Comparison of ENCODE assay signal across 9 mouse cellular contexts in genomic region chr2:76929718-76930117, GRCm38 (mm10). TPM values are rescaled to one million over a fixed set of nuclear protein-coding genes. Genes with fewer than 3 reads are reported as not detected.
DNase-seq lines count a peak whose midpoint lies in the region; ATAC-seq and TF ChIP-seq lines count a peak whose summit lies in the region.
"Had no signal": no experiment of that assay in that cellular context is flagged by ENCODE, and none has a peak within 500 bp of the region (broad histone marks: within the 10 kb centered on the region; RNA-seq: fewer than 3 reads in every experiment).

No protein-coding gene starts in this region.

- H3K27me3 ChIP-seq in MEL (ENCODE audit: control insufficient read depth in 1 of 2, insufficient read depth in 2 of 2, low read length in 2 of 2) = no peaks in the 10 kb centered on the region
- H3K27me3 ChIP-seq in stomach, postnatal 0 days (ENCODE audit: control insufficient read depth, insufficient read depth, low read length) = no peaks in the 10 kb centered on the region
- H3K27me3 ChIP-seq: hindbrain, embryonic 15.5 days had no signal

- no peaks in the 10 kb centered on the region for H3K9me3 ChIP-seq in MEL (replicated peaks; ENCODE audit: insufficient read depth, low read length)
- H3K9me3 ChIP-seq in stomach, postnatal 0 days (ENCODE audit: control insufficient read depth, low read length) = no peaks in the 10 kb centered on the region
- H3K9me3 ChIP-seq: hindbrain, embryonic 15.5 days had no signal

- DNase-seq in cerebellum, adult 11 months = peak; percentile 56
- DNase-seq in MEL (ENCODE audit: low read depth, low spot score) = peak; percentile 69
- peak; percentile 68 for DNase-seq in cerebellum, adult 9-11 months
- DNase-seq in frontal cortex, postnatal 36 days (ENCODE audit: low spot score in 2 of 2) = peak; percentile 54 to 80
- peak; percentile 64 to 77 for DNase-seq in layer of hippocampus, adult 18-20 months (ENCODE audit: low spot score in 2 of 2)
- DNase-seq in lung, postnatal 10 days = peak; percentile 80
- peak; percentile 59 for DNase-seq in stomach, postnatal 0 days (ENCODE audit: low spot score)

- H3K36me3 ChIP-seq in MEL (ENCODE audit: control insufficient read depth in 1 of 2, insufficient read depth in 2 of 2, low read length in 2 of 2) = no peaks in the 10 kb centered on the region
- no peaks in the 10 kb centered on the region for H3K36me3 ChIP-seq in stomach, postnatal 0 days (ENCODE audit: control insufficient read depth, insufficient read depth, low read length)
- H3K36me3 ChIP-seq: hindbrain, embryonic 15.5 days had no signal

- H3K4me2 ChIP-seq in stomach, postnatal 0 days (replicated peaks; ENCODE audit: low read depth) = no peak overlapping the region
- H3K4me2 ChIP-seq: hindbrain, embryonic 15.5 days had no signal

- no peak overlapping the region for H3K4me3 ChIP-seq in MEL (ENCODE audit: control insufficient read depth in 1 of 2, insufficient read depth in 1 of 2, low read depth in 2 of 2, low read length in 2 of 2)
- H3K4me3 ChIP-seq in stomach, postnatal 0 days (ENCODE audit: low read depth, low read length) = no peak overlapping the region
- H3K4me3 ChIP-seq: hindbrain, embryonic 15.5 days had no signal

- TF ChIP-seq EP300 in MEL (IDR thresholded peaks at IDR 0.05; ENCODE audit: low read depth in 1 of 2, low read length in 2 of 2) = no peak
- TF ChIP-seq EP300 in stomach, postnatal 0 days (optimal IDR thresholded peaks at IDR 0.05) = no peak

- H3K27ac ChIP-seq in MEL (ENCODE audit: control insufficient read depth, low read depth, low read length) = no peak overlapping the region
- no peak overlapping the region for H3K27ac ChIP-seq in stomach, postnatal 0 days (replicated peaks)
- H3K27ac ChIP-seq: hindbrain, embryonic 15.5 days had no signal

- H3K4me1 ChIP-seq in MEL (ENCODE audit: control insufficient read depth in 1 of 2, insufficient read depth in 2 of 2, low read length in 2 of 2) = peaks cover 0 to 3% of the 10 kb centered on the region in 2 experiments; a peak in 1 of 4 replicates
- no peaks in the 10 kb centered on the region for H3K4me1 ChIP-seq in stomach, postnatal 0 days (replicated peaks; ENCODE audit: control insufficient read depth, insufficient read depth)
- H3K4me1 ChIP-seq: hindbrain, embryonic 15.5 days had no signal

- no peak for TF ChIP-seq POLR2A in MEL (IDR thresholded peaks at IDR 0.05; ENCODE audit: control insufficient read depth in 1 of 2, insufficient read depth in 1 of 2, low read depth in 1 of 2, low read length in 2 of 2, poor library complexity in 1 of 2)

- no peak for ATAC-seq in cerebellum, adult (ENCODE audit: insufficient number of reproducible peaks, low FRiP score, low TSS enrichment)
- ATAC-seq in stomach, postnatal 0 days (ENCODE audit: low FRiP score, low TSS enrichment) = no peak

- no peaks in the 10 kb centered on the region for H3K79me2 ChIP-seq in MEL (ENCODE audit: control insufficient read depth, insufficient read depth, low read length, poor library complexity)

- peak; percentile 67 for TF ChIP-seq RAD21 in MEL (IDR thresholded peaks at IDR 0.05; ENCODE audit: low read depth, low read length)

- H3K9ac ChIP-seq in MEL (ENCODE audit: control insufficient read depth, low read depth, low read length, poor library complexity, severe bottlenecking) = no peak overlapping the region
- H3K9ac ChIP-seq in stomach, postnatal 0 days (ENCODE audit: low read length) = no peak overlapping the region
- H3K9ac ChIP-seq: hindbrain, embryonic 15.5 days had no signal

- peak; percentile 52 to 76 (median 73) for TF ChIP-seq CTCF in MEL (IDR thresholded peaks at IDR 0.05 in 2 of 3, conservative IDR thresholded peaks at IDR 0.05 in 1 of 3; ENCODE audit: control insufficient read depth in 1 of 3, insufficient read depth in 1 of 3, low read depth in 2 of 3, low read length in 3 of 3, poor library complexity in 1 of 3, severe bottlenecking in 1 of 3)
- peak; percentile 98 for TF ChIP-seq CTCF in stomach, postnatal 0 days (IDR thresholded peaks at IDR 0.05; ENCODE audit: low read depth)

- WGBS in stomach, postnatal 0 days = 0% methylated on average over 2 of the region's 2 CpGs

TF ChIP-seq in MEL, 35 proteins besides CTCF, POLR2A, EP300 and RAD21:
- no peak for TF ChIP-seq MAFK (IDR thresholded peaks at IDR 0.05; ENCODE audit: borderline replicate concordance, low read depth, low read length)
- TF ChIP-seq SMC3 (IDR thresholded peaks at IDR 0.05; ENCODE audit: low read depth, low read length) = peak; percentile 54
- no peak for TF ChIP-seq E2F4 (IDR thresholded peaks at IDR 0.05; ENCODE audit: borderline replicate concordance, low read depth, low read length)
- TF ChIP-seq POLR2AphosphoS5 (IDR thresholded peaks at IDR 0.05; ENCODE audit: borderline replicate concordance, low read depth, low read length) = no peak
- no peak for TF ChIP-seq UBTF (IDR thresholded peaks at IDR 0.05; ENCODE audit: borderline replicate concordance, insufficient read depth, low read depth, low read length)
- peak; percentile 42; the same call in 1 of the 2 replicates for TF ChIP-seq ZC3H11A (IDR thresholded peaks at IDR 0.05; ENCODE audit: low read depth, low read length)

RNA-seq across cellular contexts. Expression of gene Ttn, which starts 52.6 kb away (rescaled TPM):
- total RNA-seq in MEL (2012; rRNA removed) = under 0.01 TPM in 2 replicates
- polyA plus RNA-seq in MEL (2012; ENCODE audit: insufficient read depth in 1 of 2, insufficient read length in 2 of 2, low read depth in 1 of 2, low replicate concordance in 2 of 2, missing spikeins in 1 of 2) = under 1 TPM in 1 of 2 experiments, not detected in 1; 0.03 TPM
- total RNA-seq in layer of hippocampus, adult 18-20 months (2021) = 1 to 10 TPM; 1.1 to 2.0 TPM
- 0.70 and 0.73 TPM in 2 replicates for polyA plus RNA-seq in stomach, postnatal 0 days (2015; fragmentation: Nextera tagmentation; extraction: Ambion mirVana)
